Mouse (Mus musculus): Measurements from ENCODE around the gene Synm.

DNA sequence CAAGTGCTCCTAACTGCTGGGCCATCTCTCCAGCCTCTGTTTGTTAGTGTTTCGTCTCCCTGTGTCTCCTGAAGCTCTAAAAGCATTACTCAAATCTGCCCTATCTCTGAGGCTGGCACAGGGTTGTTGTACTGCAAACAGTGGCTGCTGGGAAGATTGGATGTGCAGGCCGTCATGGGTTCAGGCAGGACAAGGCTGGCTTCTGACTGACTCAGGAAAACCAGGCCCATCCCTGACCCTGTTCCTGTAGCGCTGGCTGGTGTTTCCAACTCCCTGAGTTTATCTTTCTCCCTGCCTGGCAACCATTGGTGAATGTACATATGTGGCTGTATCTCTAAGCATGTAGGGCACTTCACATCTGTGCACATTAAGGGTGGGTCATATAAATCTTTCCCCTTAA is 42.0 kb downstream of the Synm start:
- TF ChIP-seq CTCF (IDR thresholded peaks at IDR 0.05; ENCODE audit: extremely low read depth, insufficient read length, insufficient replicate concordance, low read depth, low read length) (no peak), POLR2A (IDR thresholded peaks at IDR 0.05; ENCODE audit: low read depth, low read length) (no peak)
